Mouse (Mus musculus) heart, adult 18-20 months (tissue): ENCODE measurements at regions not wholly inside any gene's neighbourhood (a gene's known extent, or its start where the extent isn't known, plus 50 kb on each side); places are given as distances from the start of the nearest gene placed in this dataset.

ENCODE experiments used
- DNase-seq, 2 experiments: peaks; one replicate each; pipeline ENCODE4 v3.0.0; 2021 to 2022; ENCODE audit warnings: mixed read lengths in 1 of 2

GRCm38 (mm10) chr8:86428998-86429651 is 151.4 kb downstream of the Abcc12 start:
- no peak for DNase-seq

- DNase-seq, result no peak
These were observed 152.4 kb downstream of the Abcc12 start for GRCm38 (mm10) chr8:86428131-86428530.

GRCm38 (mm10) chr8:86426056-86426455 is 154.4 kb downstream of the Abcc12 start:
- no peak for DNase-seq

GRCm38 (mm10) chr8:86425382-86425781 is 155.1 kb downstream of the Abcc12 start:
- no peak for DNase-seq

DNA sequence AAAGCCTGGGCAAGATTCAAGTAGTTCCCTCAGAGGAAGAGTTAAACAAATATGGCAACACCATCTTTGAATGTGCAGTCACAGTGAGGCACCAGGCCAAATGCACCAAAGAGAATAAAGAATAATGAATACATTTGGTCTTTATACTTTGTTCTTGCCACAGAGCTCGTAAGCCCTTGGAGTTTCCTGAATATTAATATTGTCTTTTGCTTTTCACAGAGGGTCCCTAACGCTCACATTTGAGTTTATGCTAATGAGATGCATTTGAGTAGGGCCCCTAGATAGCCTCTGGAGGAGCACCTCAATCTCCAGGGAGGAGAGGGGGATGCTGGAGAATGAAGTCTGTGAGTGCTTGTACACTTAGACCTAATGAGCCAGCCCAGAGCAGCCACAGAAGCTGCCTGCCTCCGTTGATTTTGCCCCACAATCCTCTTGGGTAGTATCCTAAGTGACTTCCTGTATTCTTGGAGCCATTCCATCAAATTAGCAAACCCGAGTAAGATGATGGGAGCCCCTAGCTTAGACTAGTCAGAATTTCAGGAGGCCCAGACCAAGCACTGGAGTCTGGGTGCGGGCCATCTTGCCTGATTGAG is 161.3 kb downstream of the Abcc12 start:
- DNase-seq, result no peak

DNA sequence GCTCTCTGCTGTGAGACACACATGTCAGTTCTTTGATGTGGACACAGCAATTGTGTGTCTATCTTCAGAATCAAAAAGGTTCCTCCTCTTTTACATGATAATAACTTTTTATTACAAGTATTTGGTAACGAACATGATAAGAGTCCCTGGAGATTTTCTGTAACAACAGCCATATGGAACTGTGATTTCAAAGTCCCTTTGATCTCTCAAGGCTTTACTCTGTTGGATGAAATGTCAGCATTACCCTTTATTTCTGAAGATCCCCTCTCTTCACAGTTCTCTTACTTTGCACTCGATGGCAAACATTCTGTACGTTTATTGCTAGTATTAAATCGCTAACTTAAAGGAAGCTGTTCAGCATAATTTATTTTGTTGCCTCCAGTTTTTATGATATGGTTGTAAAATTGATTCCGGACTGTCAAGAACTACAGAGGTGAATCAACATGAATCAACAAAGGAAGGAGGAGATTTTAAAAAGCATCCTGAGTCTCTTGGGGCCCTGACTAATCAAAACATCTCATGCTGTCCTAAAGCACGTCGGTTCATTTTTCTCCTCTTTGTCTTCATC is 162.0 kb downstream of the Abcc12 start:
- no peak for DNase-seq

GRCm38 (mm10) chr8:86415208-86415607 is 165.3 kb downstream of the Abcc12 start:
- no peak for DNase-seq

GRCm38 (mm10) chr8:86411232-86411631 is 169.3 kb downstream of the Abcc12 start:
- no peak for DNase-seq

DNA sequence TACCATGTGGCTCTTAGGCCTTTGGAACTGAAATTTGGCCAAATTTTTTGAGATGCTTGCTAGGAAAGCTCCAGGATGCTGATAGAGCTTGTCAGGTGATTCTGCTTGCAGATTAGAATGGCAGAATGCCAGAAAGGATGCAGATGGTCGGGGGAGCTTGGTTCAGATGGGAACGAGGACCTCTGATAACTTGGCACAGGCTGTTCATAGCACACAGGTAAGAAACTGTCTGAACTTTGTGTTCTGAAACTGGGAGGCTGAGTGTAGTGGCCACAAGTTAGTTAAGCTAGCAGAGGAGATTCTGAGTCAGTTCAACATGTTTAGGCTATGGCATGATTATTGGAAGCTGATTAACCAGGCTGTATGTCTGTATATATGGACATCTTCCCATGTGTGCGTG is 174.3 kb downstream of the Abcc12 start:
- no peak for DNase-seq

- no peak for DNase-seq
These were observed 177.1 kb downstream of the Abcc12 start for GRCm38 (mm10) chr8:86403434-86403833.

DNA sequence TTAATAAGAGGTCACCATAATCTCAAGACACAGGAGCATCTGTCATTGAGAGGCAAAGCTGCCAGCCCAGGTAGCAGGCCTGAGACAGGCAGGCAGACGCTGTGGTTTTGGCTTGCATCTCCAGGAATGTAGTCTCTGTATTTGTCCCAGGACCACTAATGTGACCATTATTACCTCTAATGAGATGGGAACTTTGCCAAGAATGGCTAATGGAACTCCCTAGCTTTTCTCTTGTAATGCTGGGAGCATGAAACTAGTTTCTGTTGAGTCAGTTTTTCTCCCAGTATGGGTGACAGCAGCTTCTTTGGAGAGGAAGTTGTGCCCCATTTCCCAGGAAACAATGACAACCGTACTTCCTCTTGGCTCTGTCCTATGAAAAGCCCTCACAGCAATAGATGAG is 178.5 kb downstream of the Abcc12 start:
- DNase-seq, result no peak

DNA sequence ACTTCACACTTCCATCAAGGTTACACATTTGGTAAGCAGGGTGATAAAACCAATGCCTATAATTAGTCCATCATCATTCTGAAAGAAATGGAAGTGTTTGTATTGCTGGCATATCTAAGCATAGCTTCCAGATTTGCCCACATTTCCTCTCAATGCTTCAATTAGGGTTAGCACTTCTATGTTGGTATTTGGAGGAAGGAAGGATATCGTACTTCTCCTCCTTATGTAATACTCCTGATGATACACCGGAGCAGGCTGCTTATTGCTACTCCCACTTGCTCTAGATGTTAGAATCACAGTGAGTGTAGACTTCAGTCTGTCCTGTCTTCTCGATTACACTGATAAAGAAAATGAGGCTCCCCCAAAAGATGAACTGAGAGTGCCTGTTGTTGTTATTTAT is 185.4 kb downstream of the Abcc12 start:
- no peak for DNase-seq

GRCm38 (mm10) chr8:86393835-86394234 is 186.7 kb downstream of the Abcc12 start:
- DNase-seq, result no peak

DNA sequence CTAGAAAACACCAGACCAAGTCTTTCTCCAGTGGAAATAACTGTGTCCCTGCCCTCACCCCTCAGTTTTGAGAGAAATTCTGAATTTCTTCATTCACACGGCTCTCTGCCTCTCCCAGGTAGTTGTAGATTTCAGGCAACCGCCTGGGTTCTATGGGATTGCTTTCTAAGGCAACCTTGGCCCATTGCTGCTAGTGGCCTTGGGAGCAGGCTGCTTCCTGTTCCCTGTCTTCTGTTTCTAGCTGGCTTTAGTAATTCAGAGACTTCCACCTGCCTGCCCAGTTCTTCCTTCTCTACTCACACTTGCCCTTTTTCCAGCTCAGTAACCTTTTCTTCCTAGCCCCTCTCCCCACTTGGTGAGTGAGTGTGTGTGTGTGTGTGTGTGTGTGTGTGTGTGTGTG is 187.1 kb downstream of the Abcc12 start:
- DNase-seq, result no peak

DNA sequence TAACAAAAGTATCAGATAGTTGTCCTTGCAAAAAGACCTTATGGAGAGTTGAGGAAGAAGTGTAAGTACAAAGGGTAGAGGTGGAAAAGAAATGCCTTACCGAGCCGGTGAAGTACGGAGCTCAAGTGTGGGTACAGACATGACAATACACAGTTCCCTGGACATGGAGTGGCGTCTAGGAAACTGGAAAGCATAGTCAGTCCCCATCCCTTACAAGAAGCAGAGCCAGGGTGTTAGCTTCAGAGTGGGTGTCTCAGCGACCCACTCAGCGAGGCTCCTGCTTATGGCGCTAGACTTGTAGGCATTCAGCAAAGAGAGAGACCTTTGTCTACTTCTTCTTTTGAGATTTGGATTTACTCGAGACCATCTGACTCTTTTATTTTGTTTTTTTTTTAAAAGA is 189.8 kb downstream of the Abcc12 start:
- no peak for DNase-seq

DNA sequence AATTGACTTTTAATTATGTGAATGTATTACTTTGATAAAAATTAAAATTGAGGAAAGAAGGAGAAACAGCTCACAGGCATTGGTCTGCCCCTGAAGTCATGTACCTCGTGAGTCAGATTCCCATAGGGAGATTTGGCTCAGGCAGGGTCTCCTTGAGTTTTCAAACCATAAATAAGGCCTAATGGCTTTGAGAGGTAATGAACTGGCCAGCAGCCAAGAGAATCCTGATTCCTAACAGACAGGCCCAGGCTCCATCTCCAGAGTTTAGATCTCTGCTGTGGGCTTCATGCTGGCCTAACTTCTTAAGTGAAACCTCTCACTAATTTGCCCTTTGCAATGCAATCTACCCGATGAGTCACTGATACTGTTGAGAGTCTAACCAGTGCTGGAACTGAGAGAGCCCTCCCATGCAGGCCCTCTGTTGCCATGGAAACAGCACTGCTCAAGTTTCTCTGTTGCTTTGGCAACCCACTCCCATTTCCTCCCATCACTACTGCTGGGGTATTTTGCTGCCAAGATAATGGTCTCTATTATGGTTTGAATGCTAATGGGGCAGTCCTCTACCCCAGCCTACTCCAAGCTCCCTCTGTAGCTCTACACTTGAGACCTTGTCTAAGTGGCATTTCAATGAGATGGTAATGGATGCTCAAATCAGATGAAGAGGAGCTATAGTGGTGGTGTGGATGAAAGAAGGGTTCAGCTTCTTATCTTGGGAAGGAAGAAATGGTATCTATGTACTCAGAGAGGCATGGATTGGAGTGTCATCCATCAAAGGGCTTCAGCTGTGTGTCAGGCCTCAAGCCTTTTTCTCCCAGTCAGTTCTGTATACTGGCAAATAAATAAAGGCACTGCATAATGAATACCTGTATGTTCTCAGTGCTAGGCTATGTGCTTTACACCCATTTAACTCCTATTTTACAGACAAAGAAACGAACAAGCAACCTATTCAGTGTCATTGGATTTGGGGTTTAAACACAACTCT is 190.5 kb downstream of the Abcc12 start:
- no peak for DNase-seq

- DNase-seq, result no peak
These were observed 195.2 kb downstream of the Abcc12 start for GRCm38 (mm10) chr8:86385236-86385635.

DNA sequence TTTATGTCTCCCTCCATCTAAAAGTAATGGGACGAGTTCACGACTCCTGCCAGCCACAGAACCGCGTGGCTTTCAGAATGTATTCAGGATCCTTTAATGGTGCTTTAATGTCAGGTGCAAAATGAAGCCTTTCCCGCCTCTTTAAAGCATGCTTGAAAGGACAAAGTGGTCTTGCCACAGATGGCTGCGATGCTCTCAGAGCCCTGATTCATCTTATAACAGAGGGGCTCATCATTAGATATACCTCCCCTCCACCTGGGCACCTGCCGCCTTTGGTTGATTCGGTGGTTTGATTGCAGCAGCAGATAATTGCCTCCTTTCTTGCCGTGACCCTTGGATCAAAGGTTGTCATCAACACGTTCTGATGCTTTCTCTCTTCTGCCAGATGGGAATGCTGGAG is 198.5 kb downstream of the Abcc12 start:
- no peak for DNase-seq

DNA sequence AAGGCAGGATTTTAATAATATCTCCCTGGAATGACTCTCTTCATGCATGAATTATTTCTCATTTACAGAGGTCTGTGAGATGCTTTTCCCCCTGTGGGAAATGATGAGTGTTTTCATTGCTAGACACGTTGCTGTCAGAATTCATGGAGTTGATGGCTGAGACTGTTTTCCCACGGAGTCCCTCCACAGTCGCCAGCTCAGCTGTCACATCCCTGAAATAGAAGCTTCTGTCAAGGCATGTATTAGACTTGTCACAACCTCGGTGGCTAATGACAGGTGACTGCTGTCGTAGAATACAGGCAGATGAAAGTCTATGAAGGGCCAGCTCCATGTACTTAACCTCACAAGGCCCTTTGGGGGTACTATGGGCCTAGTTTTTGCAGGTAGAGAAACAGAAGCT is 212.4 kb downstream of the Abcc12 start:
- DNase-seq, result no peak

DNA sequence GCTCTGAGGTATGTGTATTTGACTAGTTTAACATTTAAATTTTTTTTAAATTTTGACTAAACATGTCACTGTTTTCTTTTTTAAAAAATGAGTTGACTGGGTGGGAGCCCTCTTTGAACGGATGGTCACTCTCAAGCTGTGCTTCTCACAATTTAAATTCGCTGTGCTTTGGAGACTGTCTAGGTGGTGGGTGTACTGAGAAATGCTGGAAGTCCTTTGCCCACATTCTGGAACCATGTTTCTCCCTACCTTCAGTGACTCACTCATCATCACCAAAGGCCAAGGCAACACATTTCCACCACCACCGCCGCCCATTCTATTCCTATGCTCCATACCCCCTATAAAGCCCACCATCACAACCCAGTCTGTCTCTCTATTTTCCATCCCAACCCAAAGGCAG is 213.8 kb downstream of the Abcc12 start:
- no peak for DNase-seq

GRCm38 (mm10) chr8:86365726-86366125 is 214.8 kb downstream of the Abcc12 start:
- no peak for DNase-seq

DNA sequence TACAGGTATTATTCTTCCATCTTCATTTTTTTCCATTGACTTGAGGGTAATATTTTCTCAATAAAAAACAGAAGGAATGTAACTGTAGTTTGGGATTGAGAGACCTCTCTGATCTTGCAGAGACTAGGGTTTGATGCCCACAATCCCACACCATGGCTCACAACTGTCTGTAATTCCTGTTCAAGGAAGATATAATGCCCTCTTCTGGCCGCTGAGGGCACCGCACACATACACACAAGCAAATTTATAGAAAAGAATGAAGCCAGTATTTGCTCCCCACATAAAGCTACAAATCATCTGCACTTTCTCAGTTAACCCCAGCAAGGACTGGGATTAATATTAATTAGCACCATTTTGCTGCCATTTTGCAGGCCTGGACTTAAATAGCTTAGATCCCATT is 215.6 kb downstream of the Abcc12 start:
- DNase-seq, result no peak

DNA sequence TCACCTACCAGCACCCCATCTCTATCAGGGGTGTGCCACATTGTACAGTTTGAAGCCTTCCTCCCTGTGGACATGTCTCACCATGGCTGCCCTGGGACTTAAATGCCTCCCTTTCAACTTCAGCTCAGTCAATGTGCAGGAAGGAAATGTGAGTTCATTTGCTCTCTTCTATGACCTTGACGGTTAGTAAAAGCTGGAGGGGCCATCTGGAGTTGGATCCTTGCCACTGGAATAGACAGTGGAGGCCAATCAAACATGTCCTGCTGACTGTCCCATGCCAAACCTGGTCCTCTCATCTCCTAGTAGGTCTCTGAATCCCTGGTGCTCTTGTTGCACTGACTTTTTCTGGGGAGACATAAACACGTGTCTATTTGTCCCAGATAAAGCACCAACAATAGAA is 220.2 kb downstream of the Abcc12 start:
- DNase-seq, result no peak
